Mouse (Mus musculus) liver, embryonic 11.5 days (tissue): ENCODE results near the gene Tmem169. TPM values are rescaled to one million over a fixed set of nuclear protein-coding genes. Genes with fewer than 3 reads are reported as not detected.

Source experiments
- ATAC-seq: fragments of 200-750 bp; cut with Nextera tagmentation; replicated peaks from 2 replicates; pipeline ENCODE4 v1.8.0; 2017; ENCODE audit warnings: moderate number of reproducible peaks, mild to moderate bottlenecking, moderate TSS enrichment, moderate library complexity; ENCODE audit not compliant: low FRiP score
- DNase-seq: peaks from one replicate; pipeline ENCODE4 v3.0.0-alpha.2; 2017; ENCODE audit warnings: low spot score
- H3K27ac ChIP-seq: fragments of 300-500 bp; sonication (generic); 2 replicates; pipeline ENCODE4 v1.5.1; 2014; ENCODE audit warnings: mild to moderate bottlenecking, low read depth, low read length, control low read depth
- H3K27me3 ChIP-seq: fragments of 300-500 bp; sonication (generic); replicated peaks from 2 replicates; pipeline ENCODE4 v1.6.1; 2014; ENCODE audit warnings: low read length, mixed read lengths; ENCODE audit not compliant: control insufficient read depth, insufficient read depth
- H3K36me3 ChIP-seq: fragments of 300-500 bp; sonication (generic); 2 replicates; pipeline ENCODE4 v1.6.1; 2014; ENCODE audit warnings: mild to moderate bottlenecking, low read length, moderate library complexity, mixed read lengths; ENCODE audit not compliant: control insufficient read depth, insufficient read depth
- H3K4me1 ChIP-seq: fragments of 300-500 bp; sonication (generic); replicated peaks from 2 replicates; pipeline ENCODE4 v1.6.1; 2014; ENCODE audit warnings: low read length, mixed read lengths; ENCODE audit not compliant: control insufficient read depth, insufficient read depth
- H3K4me2 ChIP-seq: fragments of 300-500 bp; sonication (generic); 2 replicates; pipeline ENCODE4 v1.6.1; 2014; ENCODE audit warnings: mild to moderate bottlenecking, control low read depth, moderate library complexity
- H3K4me3 ChIP-seq: fragments of 300-500 bp; sonication (generic); 2 replicates; pipeline ENCODE4 v1.5.1; 2014; ENCODE audit warnings: low read depth, low read length, control low read depth
- H3K9ac ChIP-seq: fragments of 300-500 bp; sonication (generic); 2 replicates; pipeline ENCODE4 v1.6.1; 2014; ENCODE audit warnings: low read depth, low read length, control low read depth
- H3K9me3 ChIP-seq: fragments of 300-500 bp; sonication (generic); 2 replicates; pipeline ENCODE4 v1.6.1; 2016; ENCODE audit warnings: low read length, inconsistent platforms, mixed read lengths; ENCODE audit not compliant: control insufficient read depth
- WGBS: fragments of 180-500 bp; shearing (Covaris S2); extraction: QIAGEN DNeasy Blood & Tissue Kit; methylation state at CpG from one replicate; pipeline ENCODE4 v1.1.7; 2014; 5-methylcytosine and 5-hydroxymethylcytosine counted together
- polyA plus RNA-seq: library from polyadenylated mRNA; unstranded; fragments of >200 nt; fragmentation: Nextera tagmentation; extraction: Ambion mirVana; gene quantifications from 2 replicates; pipeline ENCODE4 v1.2.1, GENCODE M21; 2014

Tmem169 gene
- polyA plus RNA-seq, 1 experiment from 2014 or later: 0.77 TPM

DNA sequence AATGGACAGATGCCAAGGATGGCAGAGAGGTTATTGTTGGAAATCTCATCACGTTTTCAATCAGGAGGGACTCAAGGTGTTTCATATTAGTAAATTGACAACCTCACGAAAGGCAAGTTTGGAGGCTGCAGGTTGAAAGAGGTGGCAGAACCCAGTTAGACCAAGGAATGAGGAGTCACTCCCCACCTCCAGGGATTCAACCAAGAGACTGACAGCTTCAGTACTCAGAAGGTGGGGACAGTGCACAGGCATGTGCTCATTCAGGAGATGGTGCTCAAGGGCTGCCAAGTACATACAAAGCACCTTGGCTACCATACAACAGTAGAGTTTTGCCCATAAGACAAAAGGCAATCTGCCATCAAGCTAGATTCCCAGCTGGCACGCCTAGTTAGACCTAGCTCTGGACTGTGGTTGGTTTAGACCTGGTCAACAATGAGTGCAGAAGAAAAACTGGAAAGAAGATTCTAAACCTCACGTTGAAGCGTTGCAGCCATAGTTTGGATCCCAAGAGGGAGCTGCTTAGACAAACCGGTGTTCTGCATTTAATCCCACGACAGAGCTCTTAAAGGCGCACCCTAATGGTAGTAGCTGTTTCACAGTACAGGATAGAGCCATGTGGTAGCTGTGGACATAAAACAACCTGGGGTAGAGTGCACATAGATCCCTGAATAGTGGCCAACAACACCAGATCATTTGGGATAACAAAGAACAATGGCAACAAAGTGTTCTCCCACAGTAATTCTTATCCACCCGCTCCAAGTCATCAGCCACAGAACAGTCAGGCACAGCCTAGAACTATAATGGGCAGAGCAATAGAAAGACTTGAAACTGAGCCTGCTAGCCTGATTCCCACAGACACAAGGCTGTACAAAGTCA lies 27.6 kb upstream of the Tmem169 start:
- no peak for DNase-seq
- no peaks in the 10 kb centered on the region for H3K36me3 ChIP-seq
- ATAC-seq: no peak
- H3K27me3 ChIP-seq: no peaks in the 10 kb centered on the region
- WGBS: 76% methylated on average over 9 of the region's 9 CpGs
- no peak overlapping the region for H3K4me2 ChIP-seq
- no peak overlapping the region for H3K9ac ChIP-seq
- H3K9me3 ChIP-seq: no peaks in the 10 kb centered on the region
- H3K4me3 ChIP-seq: no peak overlapping the region
- 0 out of 2 replicates have a peak, but pooled peaks cover 3% of the 10 kb centered on the region for H3K4me1 ChIP-seq
- H3K27ac ChIP-seq: no peak overlapping the region

DNA sequence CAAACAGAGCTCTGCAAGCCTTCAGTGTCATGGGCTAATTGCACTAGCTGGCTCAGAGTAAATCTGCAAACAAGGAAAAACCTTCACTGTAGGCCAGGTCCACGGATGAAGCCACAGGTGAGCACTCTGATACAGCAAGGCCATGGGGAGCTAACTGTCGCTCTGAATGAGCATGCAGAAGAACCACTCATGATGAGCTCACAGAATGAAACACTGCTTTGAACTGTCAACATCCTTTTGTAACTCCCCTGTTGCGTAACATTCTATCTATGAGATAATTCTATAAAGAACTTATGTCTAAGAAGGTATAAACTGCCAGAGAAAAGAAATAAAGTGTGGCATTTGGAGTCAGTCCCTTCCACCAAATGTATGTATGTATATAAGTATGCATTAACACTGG lies 21.1 kb upstream of the Tmem169 start:
- Histone ChIP-seq H3K4me2 (no peak overlapping the region), H3K27ac (no peak overlapping the region), H3K36me3 (no peaks in the 10 kb centered on the region), H3K9ac (no peak overlapping the region), H3K9me3 (no peaks in the 10 kb centered on the region), H3K27me3 (no peaks in the 10 kb centered on the region), H3K4me3 (no peak overlapping the region), H3K4me1 (0 out of 2 replicates have a peak, but pooled peaks cover 3% of the 10 kb centered on the region)
- 86% methylated on average over 3 of the region's 3 CpGs for WGBS
- DNase-seq (no peak), ATAC-seq (no peak)

DNA sequence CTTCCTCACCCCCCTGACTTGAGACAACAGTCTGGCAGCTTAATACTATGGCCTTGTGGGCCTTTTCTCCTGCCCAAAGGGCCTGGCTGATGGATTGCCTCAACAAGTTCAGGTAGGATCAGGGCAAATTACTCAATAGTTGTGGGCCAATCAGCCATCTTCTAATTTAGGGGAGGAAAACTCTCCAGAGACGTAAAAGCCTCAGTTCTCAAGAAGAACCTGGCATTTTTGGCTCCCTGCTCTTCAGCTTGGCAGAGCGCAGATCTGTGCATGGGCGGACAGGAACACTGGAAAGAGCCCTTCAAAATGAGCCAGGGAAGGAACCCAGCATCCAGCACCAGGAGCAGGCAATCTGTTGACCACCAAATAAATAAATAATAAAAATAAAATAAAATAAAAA lies 6.1 kb upstream of the Tmem169 start:
- H3K27me3 ChIP-seq: no peaks in the 10 kb centered on the region

DNA sequence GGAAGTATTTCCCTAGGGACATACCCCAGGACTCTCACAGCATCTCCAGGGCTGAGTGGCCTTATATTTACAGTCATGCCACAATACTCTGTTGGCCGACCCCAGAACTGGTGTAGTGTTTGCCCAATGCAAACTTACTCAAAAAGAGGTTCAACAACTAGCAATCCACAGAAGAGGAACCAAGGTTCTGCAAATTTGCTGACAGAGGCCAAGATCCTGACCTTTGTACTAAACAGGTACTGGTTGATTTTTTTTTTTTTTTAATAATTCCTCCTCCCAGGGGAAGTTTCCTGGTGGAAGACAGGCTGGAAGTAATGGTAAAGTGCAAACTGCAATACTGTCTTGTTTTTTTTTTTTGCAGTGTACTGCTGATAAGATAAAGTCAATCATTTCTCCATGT lies 1.6 kb upstream of the Tmem169 start:
- Histone ChIP-seq H3K4me2 (no peak overlapping the region), H3K9ac (no peak overlapping the region), H3K4me3 (no peak overlapping the region), H3K27ac (no peak overlapping the region), H3K4me1 (peaks cover 3% of the 10 kb centered on the region; the same call in 1 of the 2 replicates), H3K27me3 (no peaks in the 10 kb centered on the region; the same call in 1 of the 2 replicates), H3K36me3 (no peaks in the 10 kb centered on the region), H3K9me3 (no peaks in the 10 kb centered on the region)
- DNase-seq (no peak), ATAC-seq (no peak)
- 63% methylated on average over 1 of the region's 1 CpGs for WGBS

More for the DNA sequence above, 6.1 kb upstream of the Tmem169 start:
- peaks cover 3% of the 10 kb centered on the region; the same call in 1 of the 2 replicates for H3K4me1 ChIP-seq
- H3K27ac ChIP-seq: no peak overlapping the region
- H3K9me3 ChIP-seq: peaks cover 4% of the 10 kb centered on the region; the same call in 1 of the 2 replicates
- no peak overlapping the region for H3K4me2 ChIP-seq
- H3K9ac ChIP-seq: no peak overlapping the region
- ATAC-seq (no peak), DNase-seq (no peak)
- WGBS: 89% methylated on average over 3 of the region's 3 CpGs
- H3K36me3 ChIP-seq: peaks cover 13% of the 10 kb centered on the region; the same call in 1 of the 2 replicates
- H3K4me3 ChIP-seq: no peak overlapping the region

DNA sequence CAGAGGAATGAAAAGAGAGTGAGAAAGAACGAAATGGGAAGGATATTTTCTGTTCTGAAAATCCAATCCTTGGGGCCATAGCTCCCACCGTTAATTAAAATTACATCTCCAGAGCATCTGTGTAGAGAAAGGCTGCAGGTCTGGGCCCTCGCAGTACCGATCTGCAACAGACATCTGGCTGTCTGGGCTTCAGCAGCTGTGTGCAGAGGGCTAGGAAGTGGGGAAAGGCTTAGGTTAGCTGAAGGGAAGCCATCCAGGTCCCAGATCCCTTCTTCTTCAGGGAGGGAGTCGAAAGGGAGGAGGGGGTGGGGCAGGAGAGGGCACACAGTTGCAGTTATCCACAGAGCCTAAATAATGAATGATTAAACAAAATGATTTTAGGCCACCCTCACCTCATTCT lies 370 bp downstream of the Tmem169 start:
- H3K27me3 ChIP-seq: no peaks in the 10 kb centered on the region; the same call in 1 of the 2 replicates
- H3K27ac ChIP-seq: no peak overlapping the region
- no peak for ATAC-seq
- no peaks in the 10 kb centered on the region for H3K36me3 ChIP-seq
- peak overlapping the region; percentile 60; the same call in 1 of the 2 replicates for H3K4me3 ChIP-seq
- no peaks in the 10 kb centered on the region for H3K9me3 ChIP-seq
- WGBS: 7% methylated on average over 5 of the region's 5 CpGs
- DNase-seq: no peak
- H3K9ac ChIP-seq: no peak overlapping the region
- H3K4me1 ChIP-seq: peaks cover 3% of the 10 kb centered on the region; the same call in 1 of the 2 replicates
- H3K4me2 ChIP-seq: peak overlapping the region; percentile 83

DNA sequence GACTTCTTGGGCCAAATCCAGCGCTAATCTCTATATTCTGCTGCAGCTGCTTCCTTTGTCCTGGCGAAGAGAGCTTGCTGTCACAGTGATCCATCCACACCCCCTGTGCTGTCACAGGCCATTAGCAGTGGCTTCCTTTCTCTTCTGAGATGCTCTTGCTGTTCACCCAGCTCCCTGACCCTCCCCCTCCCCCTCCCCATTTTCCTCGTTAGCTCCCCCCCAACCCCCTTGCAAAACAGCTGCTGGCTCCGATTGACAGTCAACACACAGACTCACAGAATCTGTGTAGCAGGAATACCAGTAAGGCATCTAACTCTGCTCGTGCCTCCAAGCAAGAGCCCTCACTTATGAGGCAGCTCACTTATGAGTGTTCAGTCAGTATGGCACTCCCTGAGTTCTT lies 2.7 kb downstream of the Tmem169 start:
- Histone ChIP-seq H3K9me3 (no peaks in the 10 kb centered on the region), H3K4me2 (no peak overlapping the region), H3K36me3 (no peaks in the 10 kb centered on the region), H3K9ac (no peak overlapping the region), H3K27me3 (no peaks in the 10 kb centered on the region; the same call in 1 of the 2 replicates), H3K4me1 (peaks cover 3% of the 10 kb centered on the region; the same call in 1 of the 2 replicates), H3K4me3 (no peak overlapping the region), H3K27ac (no peak overlapping the region)
- DNase-seq (no peak), ATAC-seq (no peak)
- WGBS: 39% methylated on average over 5 of the region's 5 CpGs

DNA sequence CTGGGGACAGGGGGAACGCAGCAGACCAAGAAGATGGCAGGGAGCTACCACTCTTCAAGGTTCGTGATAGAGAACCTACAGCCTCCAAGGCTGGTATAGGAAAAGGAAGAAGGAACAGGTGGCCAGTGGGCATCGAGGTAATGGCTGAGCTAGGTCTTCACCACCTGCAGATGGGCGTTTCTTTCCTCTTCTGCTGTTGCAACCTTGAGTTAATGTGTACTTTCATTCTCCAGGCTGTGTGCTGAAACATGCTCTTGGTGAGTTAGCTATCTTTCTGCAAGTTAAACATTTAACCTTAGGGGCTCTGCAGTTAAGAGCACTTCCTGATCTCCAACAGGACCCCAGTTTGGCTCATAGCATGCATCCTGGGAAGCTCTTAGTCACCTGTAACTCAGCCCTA lies 3.7 kb downstream of the Tmem169 start:
- Histone ChIP-seq H3K27me3 (no peaks in the 10 kb centered on the region; the same call in 1 of the 2 replicates), H3K4me2 (no peak overlapping the region), H3K9ac (no peak overlapping the region), H3K36me3 (no peaks in the 10 kb centered on the region), H3K9me3 (no peaks in the 10 kb centered on the region), H3K4me1 (no peaks in the 10 kb centered on the region), H3K27ac (no peak overlapping the region), H3K4me3 (no peak overlapping the region)
- WGBS: 75% methylated on average over 4 of the region's 4 CpGs
- DNase-seq (no peak), ATAC-seq (no peak)

DNA sequence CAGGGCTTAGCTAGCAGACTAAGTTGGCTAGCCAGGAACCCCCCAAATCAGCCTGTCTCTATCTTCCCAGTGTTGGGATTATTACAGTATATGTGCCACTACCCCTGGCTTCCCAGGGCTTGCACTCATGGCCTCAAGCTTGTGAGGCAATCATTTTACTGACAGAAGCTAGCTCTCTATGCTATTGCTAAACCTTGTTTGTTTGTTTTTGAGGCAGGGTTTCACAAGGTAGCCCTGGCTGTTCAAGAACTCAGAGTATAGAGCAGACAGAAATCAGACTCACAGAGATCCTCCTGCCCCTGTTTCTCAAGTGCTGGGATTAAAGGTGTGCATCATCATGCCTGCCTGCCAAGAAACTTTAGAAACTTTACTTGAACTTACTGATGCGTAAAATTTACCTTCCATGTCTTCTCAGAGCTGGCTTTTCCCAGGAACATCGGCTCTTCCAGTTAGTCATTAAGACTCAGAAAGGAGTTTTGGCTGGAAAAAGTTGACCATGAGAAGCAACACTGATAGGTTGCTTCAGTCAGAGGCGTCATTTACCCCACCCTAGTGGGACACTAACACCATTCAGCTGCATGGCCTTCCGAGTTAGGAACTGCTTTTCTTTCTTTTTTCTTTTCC lies 4.5 kb downstream of the Tmem169 start:
- WGBS: 74% methylated on average over 4 of the region's 4 CpGs

More for the DNA sequence above, 4.5 kb downstream of the Tmem169 start:
- no peak overlapping the region for H3K9ac ChIP-seq
- no peaks in the 10 kb centered on the region for H3K9me3 ChIP-seq
- H3K27ac ChIP-seq: peak overlapping the region; percentile 23; the same call in 1 of the 2 replicates
- H3K4me2 ChIP-seq: no peak overlapping the region
- DNase-seq: no peak
- H3K4me3 ChIP-seq: no peak overlapping the region
- no peaks in the 10 kb centered on the region; the same call in 1 of the 2 replicates for H3K27me3 ChIP-seq
- no peak for ATAC-seq
- no peaks in the 10 kb centered on the region for H3K4me1 ChIP-seq
- H3K36me3 ChIP-seq: no peaks in the 10 kb centered on the region
